Comparison of ENCODE assay signal across 12 mouse cellular contexts in the genomic region with DNA sequence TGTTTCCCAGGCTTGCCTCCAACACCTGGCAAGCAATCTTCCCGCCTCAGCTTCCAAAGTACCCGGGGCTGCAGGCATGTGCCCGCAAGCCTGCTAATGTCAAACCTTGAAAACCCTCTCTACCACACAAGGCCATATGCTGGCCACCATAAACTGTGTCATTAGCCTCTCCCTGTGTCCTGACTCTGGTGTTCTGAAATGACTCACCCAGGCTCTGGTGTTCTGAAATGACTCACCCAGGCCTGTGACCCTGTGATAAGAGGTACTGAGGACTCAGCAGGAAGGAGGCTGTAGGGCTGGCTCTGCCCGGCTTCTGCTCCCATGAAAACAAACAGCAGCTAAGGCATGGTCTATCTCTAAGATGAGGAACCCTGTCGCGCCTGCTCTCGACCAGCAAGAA. TPM values are rescaled to one million over a fixed set of nuclear protein-coding genes. Genes with fewer than 3 reads are reported as not detected.
DNase-seq lines count a peak whose midpoint lies in the region; ATAC-seq and TF ChIP-seq lines count a peak whose summit lies in the region.
"Had no signal": no experiment of that assay in that cellular context is flagged by ENCODE, and none has a peak within 500 bp of the region (broad histone marks: within the 10 kb centered on the region; RNA-seq: fewer than 3 reads in every experiment).

No protein-coding gene starts in this region.

- no peak for TF ChIP-seq CTCF in lung, postnatal 0 days (IDR thresholded peaks at IDR 0.05)

- no peaks in the 10 kb centered on the region for H3K36me3 ChIP-seq in lung, postnatal 0 days (ENCODE audit: insufficient read depth, low read length)
- H3K36me3 ChIP-seq in stomach, embryonic 15.5 days, result no peaks in the 10 kb centered on the region

- no peak for ATAC-seq in lung, postnatal 0 days
- peak; percentile 84; the same call in 1 of the 2 replicates for ATAC-seq in stomach, embryonic 15.5 days (ENCODE audit: insufficient read depth, low FRiP score, low read depth)
- ATAC-seq: forebrain, embryonic 14.5 days had no signal

- peak; percentile 17 for DNase-seq in lung, postnatal 0 days (ENCODE audit: low spot score)
- no peak for DNase-seq in lung, postnatal 14 days
- peak; percentile 35 for DNase-seq in adrenal gland, postnatal 25 days
- peak; percentile 78 for DNase-seq in liver
- DNase-seq in cerebellum, adult 18-20 months, result no peak
- DNase-seq in frontal cortex, postnatal 36 days (ENCODE audit: low spot score in 2 of 2), result no peak
- no peak for DNase-seq in urinary bladder, postnatal 36 days (ENCODE audit: low spot score in 2 of 2)
- DNase-seq: cerebellum, postnatal 25 days had no signal

- TF ChIP-seq EP300 in lung, postnatal 0 days (IDR thresholded peaks at IDR 0.05), result no peak

- H3K4me3 ChIP-seq in lung, postnatal 0 days (ENCODE audit: low read depth, low read length), result no peak overlapping the region
- no peak overlapping the region for H3K4me3 ChIP-seq in stomach, embryonic 15.5 days (replicated peaks)
- H3K4me3 ChIP-seq: heart, embryonic 15.5 days had no signal

- no peaks in the 10 kb centered on the region for H3K27me3 ChIP-seq in lung, postnatal 0 days (replicated peaks; ENCODE audit: insufficient read depth, low read length)
- no peaks in the 10 kb centered on the region for H3K27me3 ChIP-seq in stomach, embryonic 15.5 days (replicated peaks)
- H3K27me3 ChIP-seq: heart, embryonic 15.5 days had no signal

- H3K4me1 ChIP-seq in lung, postnatal 0 days (ENCODE audit: insufficient read depth, low read depth, low read length), result no peaks in the 10 kb centered on the region
- no peaks in the 10 kb centered on the region for H3K4me1 ChIP-seq in stomach, embryonic 15.5 days

- no peak overlapping the region for H3K9ac ChIP-seq in lung, postnatal 0 days (replicated peaks; ENCODE audit: low read depth)
- H3K9ac ChIP-seq in stomach, embryonic 15.5 days, result no peak overlapping the region
- H3K9ac ChIP-seq: heart, embryonic 15.5 days had no signal

- no peaks in the 10 kb centered on the region for H3K9me3 ChIP-seq in lung, postnatal 0 days (ENCODE audit: low read length)
- no peaks in the 10 kb centered on the region for H3K9me3 ChIP-seq in stomach, embryonic 15.5 days
- H3K9me3 ChIP-seq: heart, embryonic 15.5 days had no signal

- no peak overlapping the region for H3K27ac ChIP-seq in lung, postnatal 0 days (ENCODE audit: low read length)
- H3K27ac ChIP-seq in stomach, embryonic 15.5 days, result no peak overlapping the region
- H3K27ac ChIP-seq: heart, embryonic 15.5 days; kidney, postnatal 0 days had no signal

- no peak overlapping the region for H3K4me2 ChIP-seq in lung, postnatal 0 days (replicated peaks; ENCODE audit: low read depth, low read length)
- no peak overlapping the region for H3K4me2 ChIP-seq in stomach, embryonic 15.5 days
- H3K4me2 ChIP-seq: heart, embryonic 15.5 days had no signal

- 88% methylated on average over 7 of the region's 7 CpGs for WGBS in lung, postnatal 0 days
- WGBS in stomach, embryonic 15.5 days, result 77% methylated on average over 7 of the region's 7 CpGs

RNA-seq across cellular contexts. Expression of gene Lgmn, which starts 13.3 kb away (rescaled TPM):
- 174 and 198 TPM in 2 replicates for polyA plus RNA-seq in lung, postnatal 0 days (2015; fragmentation: Nextera tagmentation; extraction: Ambion mirVana)
- total RNA-seq in adrenal gland, postnatal 25 days (2021), result 110 and 136 TPM in 2 replicates
- polyA plus RNA-seq in stomach, embryonic 15.5 days (2015; fragmentation: Nextera tagmentation; extraction: Ambion mirVana), result 78.1 and 81.5 TPM in 2 replicates

RNA-seq across cellular contexts. Expression of gene Golga5, which starts 42.6 kb away (rescaled TPM):
- polyA plus RNA-seq in lung, postnatal 0 days (2015; fragmentation: Nextera tagmentation; extraction: Ambion mirVana), result 27.5 and 29.8 TPM in 2 replicates
- total RNA-seq in adrenal gland, postnatal 25 days (2021), result 44.1 and 51.4 TPM in 2 replicates
- polyA plus RNA-seq in stomach, embryonic 15.5 days (2015; fragmentation: Nextera tagmentation; extraction: Ambion mirVana), result 29.0 and 35.0 TPM in 2 replicates

Comparison
In these comparisons a context has a peak if more than half of its experiments do, and no peak if none do; other contexts are left out.
1. DNase-seq: peak in lung, postnatal 0 days (single experiment), adrenal gland, postnatal 25 days (single experiment) and liver (single experiment); none in lung, postnatal 14 days (single experiment), cerebellum, adult 18-20 months (0 of 2), frontal cortex, postnatal 36 days (0 of 2) and urinary bladder, postnatal 36 days (0 of 2).